Mouse (Mus musculus): Measurements from ENCODE around the gene Paqr7.

DNA sequence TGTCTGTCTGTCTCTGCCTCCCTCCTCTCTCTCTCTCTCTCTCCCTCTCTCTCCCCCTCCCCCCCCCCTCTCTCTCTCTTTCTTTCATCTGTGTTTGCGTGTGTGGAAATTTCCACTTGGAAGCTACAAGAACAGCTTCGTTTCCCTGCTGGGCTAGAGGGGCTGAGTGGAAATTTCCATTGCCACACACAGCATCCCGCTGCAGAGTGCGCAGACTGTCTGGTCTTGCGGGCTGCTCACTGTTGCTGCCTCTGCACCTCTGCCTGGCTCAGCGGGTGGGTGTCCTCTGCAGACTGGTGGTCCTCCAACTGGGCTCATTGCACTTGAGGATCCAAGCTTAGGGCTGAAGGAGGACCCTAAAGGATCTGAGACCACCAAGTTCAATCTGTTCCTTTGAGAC, 12.8 kb upstream of the Paqr7 start:
- TF ChIP-seq CTCF (IDR thresholded peaks at IDR 0.05; ENCODE audit: extremely low read depth, insufficient read depth, insufficient read length, insufficient replicate concordance) (no peak), POLR2A (IDR thresholded peaks at IDR 0.05; ENCODE audit: low read depth, low read length) (no peak)
